Mouse (Mus musculus) brain, embryonic 14.5 days (tissue): ENCODE data around the gene Mthfd1l.

Source experiments
- CTCF ChIP-seq: fragments of 200-500 bp; IDR thresholded peaks from 2 replicates; pipeline ENCODE4 v1.5.1; 2012; ENCODE audit warnings: inconsistent platforms, mild to moderate bottlenecking, moderate library complexity, borderline replicate concordance; ENCODE audit not compliant: insufficient read depth, insufficient read length; ENCODE audit errors: extremely low read depth
- POLR2A ChIP-seq: fragments of 200-500 bp; IDR thresholded peaks from 2 replicates; pipeline ENCODE4 v1.6.1; 2012; ENCODE audit warnings: mild to moderate bottlenecking, inconsistent platforms, borderline replicate concordance; ENCODE audit not compliant: poor library complexity, insufficient read depth, insufficient read length, severe bottlenecking; ENCODE audit errors: extremely low read depth

DNA sequence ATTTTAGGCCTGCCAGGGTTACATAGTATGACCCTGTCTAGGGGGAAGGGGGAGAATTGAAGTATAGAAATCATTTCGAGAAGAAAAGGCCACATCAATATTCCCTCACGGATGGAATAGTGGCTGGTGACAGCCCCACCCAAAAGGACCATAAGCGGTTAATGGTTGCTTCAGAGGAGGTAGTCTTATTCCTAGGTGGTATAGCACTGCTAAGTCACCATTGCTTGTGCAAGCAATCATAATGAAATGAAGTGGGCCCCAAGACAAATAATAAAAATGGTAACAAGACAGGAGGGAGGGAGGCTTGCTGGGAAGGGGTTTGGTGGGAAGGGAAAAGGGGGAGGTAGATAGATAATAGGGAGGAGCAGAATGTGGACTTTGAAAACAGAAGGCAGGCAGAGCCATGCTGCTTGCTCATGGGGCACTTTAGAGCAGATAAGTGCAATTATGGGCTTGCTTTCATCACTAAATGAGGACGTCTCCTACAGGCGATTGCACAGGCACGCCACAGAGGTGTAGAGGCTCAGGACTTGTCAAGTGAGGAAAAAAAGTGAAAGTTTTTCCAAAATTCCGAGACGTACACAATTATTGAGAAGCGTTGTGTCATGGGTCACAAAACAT, 105.4 kb downstream of the Mthfd1l start:
- TF ChIP-seq CTCF (no peak), POLR2A (no peak)
